ENCODE assay signal across 9 mouse cellular contexts in the genomic region with DNA sequence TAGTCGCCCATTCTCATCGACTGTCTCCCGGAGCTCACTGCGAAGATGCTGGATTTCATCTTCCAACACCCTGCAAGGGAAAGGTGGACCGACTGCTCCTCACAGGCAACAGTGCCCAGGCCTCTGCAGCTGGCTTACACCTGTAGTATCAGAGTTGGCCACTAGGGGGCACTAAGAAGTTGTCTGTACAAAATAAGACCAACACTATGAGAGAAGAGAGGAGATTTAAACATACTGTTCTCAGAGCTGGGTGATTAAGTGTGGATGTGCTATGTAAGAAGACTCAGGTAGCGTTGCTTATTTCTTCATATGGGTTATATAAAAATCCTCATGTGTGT. TPM values are rescaled to one million over a fixed set of nuclear protein-coding genes. Genes with fewer than 3 reads are reported as not detected.
DNase-seq lines count a peak whose midpoint lies in the region; ATAC-seq lines count a peak whose summit lies in the region.
"Had no signal": no experiment of that assay in that cellular context is flagged by ENCODE, and none has a peak within 500 bp of the region (broad histone marks: within the 10 kb centered on the region; RNA-seq: fewer than 3 reads in every experiment).

No protein-coding gene starts in this region.

- no peaks in the 10 kb centered on the region for H3K27me3 ChIP-seq in forebrain, embryonic 16.5 days (replicated peaks; ENCODE audit: control insufficient read depth, insufficient read depth, low read length)
- H3K27me3 ChIP-seq in intestine, embryonic 14.5 days (replicated peaks; ENCODE audit: control insufficient read depth, insufficient read depth, low read length): no peaks in the 10 kb centered on the region
- no peaks in the 10 kb centered on the region for H3K27me3 ChIP-seq in midbrain, embryonic 14.5 days (ENCODE audit: control insufficient read depth, insufficient read depth, low read length)

- peak; percentile 68 for ATAC-seq in forebrain, embryonic 16.5 days
- 0 out of 2 replicates have a peak, but pooled peaks have one; percentile 14 for ATAC-seq in intestine, embryonic 14.5 days (replicated peaks; ENCODE audit: low FRiP score, low TSS enrichment, low read depth)
- ATAC-seq in midbrain, embryonic 14.5 days (ENCODE audit: low FRiP score, low TSS enrichment): 0 out of 2 replicates have a peak, but pooled peaks have one; percentile 37

- H3K4me1 ChIP-seq in forebrain, embryonic 16.5 days (replicated peaks; ENCODE audit: control insufficient read depth, insufficient read depth, low read length): no peaks in the 10 kb centered on the region
- no peaks in the 10 kb centered on the region for H3K4me1 ChIP-seq in intestine, embryonic 14.5 days (replicated peaks; ENCODE audit: control insufficient read depth, insufficient read depth, low read length)
- no peaks in the 10 kb centered on the region for H3K4me1 ChIP-seq in midbrain, embryonic 14.5 days (ENCODE audit: control insufficient read depth, insufficient read depth, low read length)

- no peaks in the 10 kb centered on the region for H3K9me3 ChIP-seq in forebrain, embryonic 16.5 days (ENCODE audit: control insufficient read depth, low read length)
- H3K9me3 ChIP-seq in intestine, embryonic 14.5 days (ENCODE audit: control insufficient read depth, low read length): no peaks in the 10 kb centered on the region
- no peaks in the 10 kb centered on the region for H3K9me3 ChIP-seq in midbrain, embryonic 14.5 days (ENCODE audit: control insufficient read depth, low read length)

- no peak overlapping the region for H3K4me3 ChIP-seq in forebrain, embryonic 16.5 days (replicated peaks; ENCODE audit: low read length)
- H3K4me3 ChIP-seq in intestine, embryonic 14.5 days (ENCODE audit: low read depth, low read length): no peak overlapping the region
- no peak overlapping the region for H3K4me3 ChIP-seq in midbrain, embryonic 14.5 days (replicated peaks; ENCODE audit: low read depth, low read length)
- H3K4me3 ChIP-seq: myocyte had no signal

- 25% methylated on average over 6 of the region's 6 CpGs for WGBS in forebrain, embryonic 16.5 days
- WGBS in intestine, embryonic 14.5 days: 30% methylated on average over 6 of the region's 6 CpGs
- WGBS in midbrain, embryonic 14.5 days: 30% methylated on average over 6 of the region's 6 CpGs

- H3K4me2 ChIP-seq in forebrain, embryonic 16.5 days (ENCODE audit: low read length): no peak overlapping the region
- H3K4me2 ChIP-seq in intestine, embryonic 14.5 days (ENCODE audit: low read length): no peak overlapping the region
- no peak overlapping the region for H3K4me2 ChIP-seq in midbrain, embryonic 14.5 days (ENCODE audit: low read length)

- intact Hi-C loops in left cerebral cortex, postnatal 14 days (cut with DNase I): loop anchor here (2.0 to 5.0 kb wide), 2 partner anchors 46 to 72 kb away; partner anchors contain the start of gene Zfp651

- H3K36me3 ChIP-seq in forebrain, embryonic 16.5 days (ENCODE audit: control insufficient read depth, insufficient read depth): no peaks in the 10 kb centered on the region
- no peaks in the 10 kb centered on the region for H3K36me3 ChIP-seq in intestine, embryonic 14.5 days (ENCODE audit: control insufficient read depth, insufficient read depth, low read length)
- H3K36me3 ChIP-seq in midbrain, embryonic 14.5 days (ENCODE audit: control insufficient read depth, insufficient read depth, low read length): no peaks in the 10 kb centered on the region

- no peak overlapping the region for H3K27ac ChIP-seq in forebrain, embryonic 16.5 days (ENCODE audit: low read length)
- H3K27ac ChIP-seq in intestine, embryonic 14.5 days (ENCODE audit: low read depth): no peak overlapping the region
- H3K27ac ChIP-seq in midbrain, embryonic 14.5 days (replicated peaks; ENCODE audit: low read depth, low read length): no peak overlapping the region

- H3K9ac ChIP-seq in forebrain, embryonic 16.5 days (replicated peaks; ENCODE audit: low read depth, low read length): no peak overlapping the region
- H3K9ac ChIP-seq in intestine, embryonic 14.5 days (ENCODE audit: low read length): no peak overlapping the region
- H3K9ac ChIP-seq in midbrain, embryonic 14.5 days (replicated peaks; ENCODE audit: low read length): no peak overlapping the region

- peak; percentile 82 for DNase-seq in gastrocnemius, adult 18-20 months (ENCODE audit: low spot score)
- DNase-seq in gastrocnemius, postnatal 25 days: no peak
- peak; percentile 65 for DNase-seq in c-Kit-positive CD71-negative TER-119-negative erythroid progenitor cells, embryonic 14.5 days (ENCODE audit: low read depth)
- DNase-seq in intestine, embryonic 14.5 days (ENCODE audit: low spot score): peak; percentile 93
- DNase-seq in left cerebral cortex, postnatal 14 days (ENCODE audit: low spot score in 2 of 2): peak; percentile 91 to 94
- DNase-seq in midbrain, embryonic 14.5 days: peak; percentile 94
- peak; percentile 32 to 79 for DNase-seq in spleen, adult 18-20 months

RNA-seq across cellular contexts. Expression of gene Ccdc13, which starts 8.3 kb away (rescaled TPM):
- under 1 TPM in 1 of 2 experiments, not detected in 1; 0.17 TPM for total RNA-seq in gastrocnemius, adult 18-20 months (2021)
- under 1 TPM; 0.32 to 0.46 TPM for total RNA-seq in gastrocnemius, postnatal 25 days (2021)
- polyA plus RNA-seq in forebrain, embryonic 16.5 days (2015; fragmentation: Nextera tagmentation; extraction: Ambion mirVana): 2.8 and 4.2 TPM in 2 replicates
- polyA plus RNA-seq in intestine, embryonic 14.5 days (2014; fragmentation: Nextera tagmentation; extraction: Ambion mirVana): 1.9 and 2.5 TPM in 2 replicates
- total RNA-seq in left cerebral cortex, postnatal 14 days (2021): 1 to 10 TPM; 9.1 to 9.3 TPM
- 2.3 and 2.9 TPM in 2 replicates for polyA plus RNA-seq in midbrain, embryonic 14.5 days (2014; fragmentation: Nextera tagmentation; extraction: Ambion mirVana)

RNA-seq across cellular contexts. Expression of gene Higd1a, which starts 27.2 kb away (rescaled TPM):
- 10 to 100 TPM; 82.9 to 95.7 TPM for total RNA-seq in gastrocnemius, adult 18-20 months (2021)
- total RNA-seq in gastrocnemius, postnatal 25 days (2021): 100 to 1,000 TPM; 110 to 115 TPM
- 109 and 116 TPM in 2 replicates for polyA plus RNA-seq in forebrain, embryonic 16.5 days (2015; fragmentation: Nextera tagmentation; extraction: Ambion mirVana)
- 190 and 193 TPM in 2 replicates for polyA plus RNA-seq in intestine, embryonic 14.5 days (2014; fragmentation: Nextera tagmentation; extraction: Ambion mirVana)
- 100 to 1,000 TPM in 1 of 2 experiments, 10 to 100 TPM in 1; 99.1 to 108 TPM for total RNA-seq in left cerebral cortex, postnatal 14 days (2021)
- 135 and 165 TPM in 2 replicates for polyA plus RNA-seq in midbrain, embryonic 14.5 days (2014; fragmentation: Nextera tagmentation; extraction: Ambion mirVana)

RNA-seq across cellular contexts. Expression of gene Hhatl, which starts 38.6 kb away (rescaled TPM):
- total RNA-seq in gastrocnemius, adult 18-20 months (2021): 100 to 1,000 TPM; 125 to 145 TPM
- total RNA-seq in gastrocnemius, postnatal 25 days (2021): 100 to 1,000 TPM; 193 to 201 TPM
- polyA plus RNA-seq in forebrain, embryonic 16.5 days (2015; fragmentation: Nextera tagmentation; extraction: Ambion mirVana): not detected in 2 replicates
- polyA plus RNA-seq in intestine, embryonic 14.5 days (2014; fragmentation: Nextera tagmentation; extraction: Ambion mirVana): 2.0 and 2.4 TPM in 2 replicates
- 1 to 10 TPM; 8.3 to 8.7 TPM for total RNA-seq in left cerebral cortex, postnatal 14 days (2021)
- 0.12 and 0.24 TPM in 2 replicates for polyA plus RNA-seq in midbrain, embryonic 14.5 days (2014; fragmentation: Nextera tagmentation; extraction: Ambion mirVana)

RNA-seq across cellular contexts. Expression of gene Klhl40, which starts 53.5 kb away (rescaled TPM):
- 100 to 1,000 TPM; 121 to 228 TPM for total RNA-seq in gastrocnemius, adult 18-20 months (2021)
- 100 to 1,000 TPM; 116 to 215 TPM for total RNA-seq in gastrocnemius, postnatal 25 days (2021)
- polyA plus RNA-seq in forebrain, embryonic 16.5 days (2015; fragmentation: Nextera tagmentation; extraction: Ambion mirVana): 0.80 and 1.1 TPM in 2 replicates
- 0.22 and 0.26 TPM in 2 replicates for polyA plus RNA-seq in intestine, embryonic 14.5 days (2014; fragmentation: Nextera tagmentation; extraction: Ambion mirVana)
- 1 to 10 TPM; 5.0 to 5.3 TPM for total RNA-seq in left cerebral cortex, postnatal 14 days (2021)
- polyA plus RNA-seq in midbrain, embryonic 14.5 days (2014; fragmentation: Nextera tagmentation; extraction: Ambion mirVana): 1.1 and 1.9 TPM in 2 replicates

Comparison
In these comparisons a context has a peak if more than half of its experiments do, and no peak if none do; other contexts are left out.
1. ATAC-seq: peak in every context shown above with its lines; median percentile 68 in forebrain, embryonic 16.5 days; 37 in midbrain, embryonic 14.5 days; 14 in intestine, embryonic 14.5 days.
2. RNA of gene Ccdc13, which starts 8.3 kb away (total RNA-seq): 9.1 to 9.3 TPM in left cerebral cortex, postnatal 14 days; 0.32 to 0.46 TPM in gastrocnemius, postnatal 25 days and 0.17 TPM in gastrocnemius, adult 18-20 months; every median in the first group is over 4 times any median in the second.
3. RNA of gene Hhatl, which starts 38.6 kb away (total RNA-seq): 193 to 201 TPM in gastrocnemius, postnatal 25 days and 125 to 145 TPM in gastrocnemius, adult 18-20 months; 8.3 to 8.7 TPM in left cerebral cortex, postnatal 14 days; every median in the first group is over 10 times any median in the second.